Mouse (Mus musculus): ENCODE measurements around the gene Gm17428. TPM values are rescaled to one million over a fixed set of nuclear protein-coding genes. Genes with fewer than 3 reads are reported as not detected.
"Not testable (repeated sequence)": the region's sequence is repeated elsewhere in the genome, so short reads cannot be mapped to it uniquely, and the experiment has no call there.

The Gm17428 gene
- polyA plus RNA-seq, 1 experiment from 2014 or later, result not detected

GRCm38 (mm10) chr14:54968344-54968743, 8.4 kb upstream of the Gm17428 start:
- no peak for ATAC-seq (replicated peaks; ENCODE audit: low FRiP score)
- H3K4me3 ChIP-seq (replicated peaks), result no peak overlapping the region
- H3K36me3 ChIP-seq, result no peaks in the 10 kb centered on the region
- H3K9me3 ChIP-seq (replicated peaks), result no peaks in the 10 kb centered on the region
- H3K27me3 ChIP-seq, result no peaks in the 10 kb centered on the region
- H3K9ac ChIP-seq, result no peak overlapping the region
- H3K27ac ChIP-seq, result no peak overlapping the region
- no peak overlapping the region for H3K4me2 ChIP-seq
- 0 out of 2 replicates have a peak, but pooled peaks cover 4% of the 10 kb centered on the region for H3K4me1 ChIP-seq

- not testable (repeated sequence) for H3K9me3 ChIP-seq (replicated peaks); H3K27me3 ChIP-seq; ATAC-seq (replicated peaks; ENCODE audit: low FRiP score); H3K4me1 ChIP-seq; H3K27ac ChIP-seq; H3K4me3 ChIP-seq (replicated peaks); H3K36me3 ChIP-seq; H3K4me2 ChIP-seq; H3K9ac ChIP-seq
- WGBS, result 94% methylated on average over 10 of the region's 11 CpGs
These were observed 3.9 kb upstream of the Gm17428 start for GRCm38 (mm10) chr14:54972786-54973185.

DNA sequence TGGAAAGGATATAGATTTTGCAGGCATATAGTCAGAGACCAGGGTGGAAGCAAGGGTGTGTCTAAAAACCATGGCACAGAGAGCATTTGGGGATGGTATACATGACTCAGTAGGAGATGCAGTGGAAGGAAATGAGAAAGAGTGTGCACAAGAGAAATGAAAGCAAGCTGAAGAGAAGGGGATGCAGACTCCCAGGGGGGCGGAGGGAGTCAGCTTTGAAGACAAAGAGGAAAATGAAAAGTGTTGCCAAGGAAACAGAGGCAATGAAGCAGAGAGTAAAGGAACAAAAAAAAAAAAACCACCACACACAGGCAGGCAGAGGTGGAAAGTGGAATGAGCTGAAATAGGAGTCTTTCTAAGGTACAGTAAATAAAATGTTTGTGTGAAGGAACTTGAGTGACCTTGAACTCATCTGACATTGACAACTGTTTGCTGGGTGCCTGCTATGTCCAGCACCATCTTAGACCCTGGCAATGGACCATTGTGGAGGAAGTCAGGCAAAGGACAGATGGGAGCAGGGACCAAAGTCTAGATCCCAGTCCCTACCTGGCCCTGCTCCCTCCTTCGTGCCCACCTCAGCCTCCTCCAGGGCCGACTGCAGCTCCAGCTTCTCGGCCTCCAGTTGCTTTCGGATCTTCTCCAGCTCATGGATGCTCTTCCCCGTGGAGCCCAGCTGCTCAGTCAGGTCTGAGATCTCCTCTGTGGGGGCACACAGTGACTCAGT, 2.5 kb upstream of the Gm17428 start:
- H3K36me3 ChIP-seq, result no peaks in the 10 kb centered on the region
- 80% methylated on average over 6 of the region's 6 CpGs for whole genome bisulfite sequencing
- no peak overlapping the region for H3K9ac ChIP-seq
- H3K27ac ChIP-seq, result no peak overlapping the region
- peaks cover 4% of the 10 kb centered on the region; the same call in 1 of the 2 replicates for H3K4me1 ChIP-seq
- H3K4me3 ChIP-seq (replicated peaks), result no peak overlapping the region
- H3K4me2 ChIP-seq, result no peak overlapping the region
- H3K27me3 ChIP-seq, result no peaks in the 10 kb centered on the region
- no peak for ATAC-seq (replicated peaks; ENCODE audit: low FRiP score)
- H3K9me3 ChIP-seq (replicated peaks), result no peaks in the 10 kb centered on the region

DNA sequence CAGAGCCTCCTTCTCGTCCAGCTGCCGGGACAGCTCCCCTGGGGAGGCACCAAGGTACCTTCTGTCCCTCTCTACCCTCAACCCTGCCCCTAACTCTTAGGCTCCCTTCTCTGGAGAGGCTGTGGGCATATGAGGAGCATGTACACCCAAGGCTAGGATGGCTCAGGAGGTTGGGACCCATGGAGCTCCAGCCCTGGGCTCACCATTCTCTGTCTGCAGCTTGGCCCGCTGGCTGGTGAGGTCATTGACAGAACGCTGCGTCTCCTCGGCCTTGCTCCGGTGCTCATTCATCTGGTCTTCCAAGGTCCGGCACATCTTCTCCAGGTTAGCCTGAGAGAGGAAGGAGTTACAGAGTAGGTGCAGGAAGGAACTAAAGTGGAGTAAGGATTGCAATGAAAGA, 1.9 kb downstream of the Gm17428 start:
- peaks cover 4% of the 10 kb centered on the region; the same call in 1 of the 2 replicates for H3K4me1 ChIP-seq
- 70% methylated on average over 8 of the region's 8 CpGs for WGBS
- no peaks in the 10 kb centered on the region for H3K9me3 ChIP-seq (replicated peaks)
- H3K27ac ChIP-seq, result no peak overlapping the region
- ATAC-seq (replicated peaks; ENCODE audit: low FRiP score), result no peak
- no peak overlapping the region for H3K4me3 ChIP-seq (replicated peaks)
- H3K4me2 ChIP-seq, result no peak overlapping the region
- no peaks in the 10 kb centered on the region for H3K27me3 ChIP-seq
- H3K9ac ChIP-seq, result no peak overlapping the region
- H3K36me3 ChIP-seq, result no peaks in the 10 kb centered on the region

DNA sequence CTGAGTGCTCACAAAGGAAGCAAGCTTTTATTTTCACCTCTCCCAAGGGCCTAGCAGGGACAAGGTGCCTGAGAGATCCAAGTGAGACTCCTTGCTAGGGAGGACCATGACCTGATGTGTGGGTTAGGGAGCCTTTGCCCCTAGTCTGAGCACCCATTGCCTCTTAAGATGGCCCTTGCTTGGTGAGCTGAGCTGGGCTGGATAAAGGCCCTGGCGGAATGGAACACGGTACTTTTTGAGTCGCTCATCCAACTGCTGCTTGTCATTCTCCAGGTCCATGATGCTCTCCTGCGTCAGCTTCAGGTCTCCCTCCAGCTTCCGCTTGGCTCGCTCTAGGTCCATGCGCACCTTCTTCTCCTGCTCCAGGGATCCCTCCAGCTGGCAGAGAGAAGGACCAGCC, 5.2 kb downstream of the Gm17428 start:
- Histone ChIP-seq H3K4me1 (no peaks in the 10 kb centered on the region), H3K27me3 (no peaks in the 10 kb centered on the region), H3K36me3 (no peaks in the 10 kb centered on the region), H3K27ac (no peak overlapping the region), H3K4me2 (no peak overlapping the region), H3K9me3 (replicated peaks) (no peaks in the 10 kb centered on the region), H3K4me3 (replicated peaks) (no peak overlapping the region), H3K9ac (no peak overlapping the region)
- no peak for ATAC-seq (replicated peaks; ENCODE audit: low FRiP score)
- WGBS, result 95% methylated on average over 7 of the region's 7 CpGs

GRCm38 (mm10) chr14:54988350-54988874, 11.7 kb downstream of the Gm17428 start:
- not testable (repeated sequence) for H3K4me1 ChIP-seq; H3K4me3 ChIP-seq (replicated peaks); H3K9ac ChIP-seq; H3K9me3 ChIP-seq (replicated peaks); H3K4me2 ChIP-seq; H3K36me3 ChIP-seq; H3K27me3 ChIP-seq; H3K27ac ChIP-seq; ATAC-seq (replicated peaks; ENCODE audit: low FRiP score)
- 89% methylated on average over 8 of the region's 9 CpGs for WGBS

GRCm38 (mm10) chr14:54988882-54989281, 12.1 kb downstream of the Gm17428 start:
- H3K4me1 ChIP-seq, result no peaks in the 10 kb centered on the region
- H3K9ac ChIP-seq, result no peak overlapping the region
- no peak overlapping the region for H3K27ac ChIP-seq
- no peak overlapping the region for H3K4me3 ChIP-seq (replicated peaks)
- WGBS, result 85% methylated on average over 13 of the region's 13 CpGs
- no peaks in the 10 kb centered on the region for H3K27me3 ChIP-seq
- no peak for ATAC-seq (replicated peaks; ENCODE audit: low FRiP score)
- no peak overlapping the region for H3K4me2 ChIP-seq
- H3K36me3 ChIP-seq, result no peaks in the 10 kb centered on the region
- no peaks in the 10 kb centered on the region for H3K9me3 ChIP-seq (replicated peaks)

GRCm38 (mm10) chr14:54989886-54990441, 13.2 kb downstream of the Gm17428 start:
- Histone ChIP-seq H3K4me2 (no peak overlapping the region), H3K4me3 (replicated peaks) (no peak overlapping the region), H3K27ac (no peak overlapping the region), H3K4me1 (peaks cover 9% of the 10 kb centered on the region), H3K9ac (no peak overlapping the region), H3K27me3 (no peaks in the 10 kb centered on the region), H3K36me3 (no peaks in the 10 kb centered on the region), H3K9me3 (replicated peaks) (no peaks in the 10 kb centered on the region)
- no peak for ATAC-seq (replicated peaks; ENCODE audit: low FRiP score)
- WGBS, result 87% methylated on average over 8 of the region's 8 CpGs

DNA sequence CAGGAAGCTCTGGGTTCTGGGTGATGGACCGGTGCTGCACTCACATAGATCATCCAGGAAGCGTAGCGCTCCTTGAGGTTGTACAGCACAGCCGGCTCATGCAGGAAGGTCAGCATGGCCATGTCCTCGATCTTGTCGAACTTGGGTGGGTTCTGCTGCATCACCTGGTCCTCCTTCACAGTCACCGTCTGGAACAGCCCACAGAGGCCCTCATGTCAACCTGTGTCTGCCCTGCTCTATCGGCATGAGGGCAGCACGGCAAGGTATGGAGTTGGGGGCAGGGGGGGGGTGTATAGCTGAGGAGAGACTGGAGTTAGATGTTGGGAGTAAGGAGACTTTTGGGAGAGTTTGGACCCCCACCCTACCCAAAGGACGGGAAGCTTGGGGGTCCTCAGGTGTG, 15.5 kb downstream of the Gm17428 start:
- WGBS, result 91% methylated on average over 10 of the region's 10 CpGs
- no peak overlapping the region for H3K4me2 ChIP-seq
- H3K27ac ChIP-seq, result no peak overlapping the region
- H3K4me3 ChIP-seq (replicated peaks), result no peak overlapping the region
- no peak for ATAC-seq (replicated peaks; ENCODE audit: low FRiP score)
- peaks cover 26% of the 10 kb centered on the region for H3K4me1 ChIP-seq
- H3K9me3 ChIP-seq (replicated peaks), result no peaks in the 10 kb centered on the region
- no peaks in the 10 kb centered on the region for H3K36me3 ChIP-seq
- H3K27me3 ChIP-seq, result no peaks in the 10 kb centered on the region
- H3K9ac ChIP-seq, result no peak overlapping the region

- WGBS, result 73% methylated on average over 10 of the region's 10 CpGs
- H3K36me3 ChIP-seq, result no peaks in the 10 kb centered on the region
- H3K4me1 ChIP-seq, result peaks cover 28% of the 10 kb centered on the region
- H3K4me3 ChIP-seq (replicated peaks), result no peak overlapping the region
- ATAC-seq (replicated peaks; ENCODE audit: low FRiP score), result no peak
- no peaks in the 10 kb centered on the region for H3K27me3 ChIP-seq
- H3K4me2 ChIP-seq, result no peak overlapping the region
- no peak overlapping the region for H3K27ac ChIP-seq
- no peaks in the 10 kb centered on the region for H3K9me3 ChIP-seq (replicated peaks)
- H3K9ac ChIP-seq, result no peak overlapping the region
These were observed 16.9 kb downstream of the Gm17428 start for GRCm38 (mm10) chr14:54993636-54994035.

GRCm38 (mm10) chr14:54994136-54994868, 17.6 kb downstream of the Gm17428 start, which contains the start of gene Myh7:
Myh7 (minus strand) TSS chr14:54994626.
- Histone ChIP-seq H3K4me1 (peaks cover 28% of the 10 kb centered on the region), H3K4me2 (no peak within 1 kb of the TSS), H3K9ac (no peak within 1 kb of the TSS), H3K36me3 (no peaks in the 10 kb centered on the region), H3K4me3 (replicated peaks) (no peak within 1 kb of the TSS), H3K27me3 (no peaks in the 10 kb centered on the region), H3K27ac (no peak within 1 kb of the TSS), H3K9me3 (replicated peaks) (no peaks in the 10 kb centered on the region)
- ATAC-seq (replicated peaks; ENCODE audit: low FRiP score), result no peak
- WGBS, result 51% methylated on average over 11 of the region's 11 CpGs

- no peak for ATAC-seq (replicated peaks; ENCODE audit: low FRiP score)
- Histone ChIP-seq H3K4me1 (peaks cover 28% of the 10 kb centered on the region), H3K4me3 (replicated peaks) (no peak overlapping the region), H3K27ac (no peak overlapping the region), H3K9ac (no peak overlapping the region), H3K27me3 (no peaks in the 10 kb centered on the region), H3K4me2 (no peak overlapping the region), H3K9me3 (replicated peaks) (no peaks in the 10 kb centered on the region), H3K36me3 (no peaks in the 10 kb centered on the region)
These were observed 18.1 kb downstream of the Gm17428 start for GRCm38 (mm10) chr14:54994869-54995186.
